Mouse (Mus musculus): ENCODE measurements around the gene Trim44.

- TF ChIP-seq CTCF (IDR thresholded peaks at IDR 0.05; ENCODE audit: extremely low read depth, insufficient read depth, low read length) (no peak), POLR2A (IDR thresholded peaks at IDR 0.05; ENCODE audit: extremely low read depth, insufficient read depth, low read length) (no peak)
These were observed 27.0 kb downstream of the Trim44 start for GRCm38 (mm10) chr2:102380581-102380980.
